Mouse (Mus musculus): Measurements from ENCODE around the gene Dmac2.

DNA sequence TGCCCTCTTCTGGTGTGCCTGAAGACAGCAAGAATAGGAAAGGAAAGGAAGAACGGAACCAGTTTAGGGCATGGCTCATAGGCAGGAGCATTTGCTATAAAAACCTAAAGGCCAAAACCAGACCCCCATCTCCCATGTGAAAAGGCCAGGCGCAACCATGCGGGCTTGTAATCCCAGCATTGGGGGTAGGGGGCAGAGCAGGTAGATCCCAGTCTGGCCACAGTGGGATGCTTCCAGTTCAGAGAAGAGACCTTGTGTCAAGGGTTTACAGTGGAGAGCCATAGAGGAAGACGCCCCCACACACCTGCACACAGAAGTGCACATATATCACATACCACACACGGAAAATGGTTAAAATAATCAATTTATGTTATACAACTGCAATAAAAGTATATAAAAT, 5.1 kb upstream of the Dmac2 start:
- TF ChIP-seq POLR2A (IDR thresholded peaks at IDR 0.05; ENCODE audit: low read depth, low read length) (no peak), CTCF (IDR thresholded peaks at IDR 0.05; ENCODE audit: borderline replicate concordance, insufficient read depth, low read length) (no peak)
